Mouse (Mus musculus) gastrocnemius, adult 18-20 months (tissue): Measurements from ENCODE around the gene Gm2115. TPM values are rescaled to one million over a fixed set of nuclear protein-coding genes. Genes with fewer than 3 reads are reported as not detected.

ENCODE experiments used
- DNase-seq: peaks from one replicate; pipeline ENCODE4 v3.0.0; 2021; ENCODE audit warnings: low spot score
- total RNA-seq, 2 experiments: library from RNA; stranded (reverse); gene quantifications; 2 replicates each; pipeline ENCODE4 v1.2.3; 2021

The Gm2115 gene
- total RNA-seq, 2 experiments from 2014 or later, result 0.18 to 0.19 TPM

DNA sequence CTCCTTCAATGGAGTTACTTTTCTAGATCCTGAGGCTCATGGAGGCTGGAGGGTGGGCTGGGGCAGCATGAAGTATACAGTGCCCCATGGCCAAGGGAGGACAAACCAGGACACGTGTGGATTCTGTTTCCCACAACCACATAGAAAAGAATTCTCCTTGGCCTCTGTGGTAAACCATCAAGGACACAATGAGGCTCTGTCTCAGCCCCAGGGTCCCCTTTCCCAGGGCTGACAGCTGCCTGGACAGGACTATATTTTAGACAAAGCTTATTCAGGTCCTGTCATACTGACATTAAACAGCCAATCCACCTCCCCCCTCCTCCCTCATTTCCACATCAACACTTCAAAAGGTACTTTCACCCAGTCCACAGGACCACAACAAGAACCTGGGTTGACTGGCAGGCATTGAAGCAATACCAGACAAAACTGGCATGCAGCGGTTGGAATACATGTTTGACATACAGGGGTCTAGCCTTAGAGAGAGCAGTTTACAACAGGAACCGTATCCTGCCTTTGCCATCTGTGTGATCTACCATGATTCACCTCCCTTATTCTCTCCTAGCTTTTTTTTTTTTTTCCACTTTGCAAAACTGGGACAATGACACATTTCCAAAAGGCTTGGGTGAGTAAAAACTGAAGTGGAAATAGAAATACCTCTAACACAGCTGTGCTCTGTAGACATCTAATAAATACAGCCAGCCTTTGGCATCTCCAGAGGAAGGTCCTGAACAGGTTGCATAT, 57.8 kb downstream of the Gm2115 start:
- DNase-seq, result no peak

DNA sequence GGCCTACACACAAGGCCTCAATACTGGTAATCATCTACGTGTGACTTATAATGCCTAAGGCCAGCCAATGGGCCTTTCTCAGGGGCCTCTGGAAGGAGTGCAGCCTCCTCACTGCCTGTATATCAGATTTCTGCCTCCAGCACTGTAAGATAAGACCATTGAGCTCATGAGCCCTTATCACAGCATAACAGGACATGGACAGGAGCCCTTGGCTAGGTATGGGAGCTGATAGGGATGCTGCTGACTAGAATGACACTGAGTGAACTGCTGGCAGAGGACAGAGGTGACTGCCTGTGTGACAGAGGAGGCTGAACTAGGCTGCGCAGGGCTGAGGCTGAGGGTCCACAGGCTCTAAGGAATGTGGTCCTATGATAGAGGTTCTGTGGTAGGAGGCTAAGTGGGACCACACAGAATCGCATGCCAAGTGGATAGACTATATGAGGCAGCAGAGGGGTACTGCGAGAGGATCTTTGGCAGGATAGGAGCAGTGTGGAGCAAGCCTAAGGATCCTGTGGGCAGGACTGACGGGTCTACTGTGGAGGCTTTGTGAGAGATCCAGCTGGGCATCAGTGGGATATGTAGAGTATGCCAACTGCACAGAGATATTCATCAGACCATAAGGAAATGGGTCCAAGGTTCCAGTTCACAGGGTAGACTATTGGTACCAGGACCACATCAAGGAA, 58.5 kb downstream of the Gm2115 start:
- no peak for DNase-seq

DNA sequence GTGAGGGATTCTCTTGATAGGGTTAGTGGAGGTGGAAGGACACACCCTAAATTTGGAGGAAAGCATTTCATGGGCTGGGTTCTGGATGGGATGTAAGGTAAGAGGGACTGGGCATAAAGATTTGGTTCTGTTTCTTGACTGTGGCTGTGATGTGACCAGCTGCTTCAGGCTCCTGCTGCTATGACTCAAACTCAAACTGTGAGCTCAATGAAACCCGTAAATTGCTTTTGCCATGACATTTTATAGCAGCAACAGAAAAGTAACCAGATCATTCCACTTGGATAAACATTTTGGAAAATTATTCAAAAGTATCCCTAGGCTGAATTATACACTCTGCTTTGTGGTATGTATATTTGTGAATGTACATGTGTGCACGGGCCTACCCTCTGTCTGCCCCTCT, 61.9 kb downstream of the Gm2115 start:
- DNase-seq, result no peak

DNA sequence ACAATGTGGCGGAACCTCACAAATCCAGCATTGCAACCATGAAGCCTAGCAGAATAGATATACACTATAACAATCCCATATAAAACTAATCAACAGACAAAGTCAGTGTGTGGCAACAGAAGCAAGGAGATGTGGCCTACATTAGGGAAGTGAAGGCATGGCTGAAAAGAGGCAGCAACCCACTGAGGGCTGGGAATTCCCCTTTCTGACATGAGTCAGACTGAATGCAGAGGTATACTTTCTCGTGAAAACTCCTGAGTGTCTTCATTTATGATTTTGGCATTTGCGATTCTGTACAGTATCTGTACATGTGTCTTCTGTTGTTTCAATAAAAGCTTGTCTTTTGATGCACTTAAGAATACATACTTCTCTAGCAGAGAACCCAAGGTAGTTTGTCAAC, 62.6 kb downstream of the Gm2115 start:
- no peak for DNase-seq

DNA sequence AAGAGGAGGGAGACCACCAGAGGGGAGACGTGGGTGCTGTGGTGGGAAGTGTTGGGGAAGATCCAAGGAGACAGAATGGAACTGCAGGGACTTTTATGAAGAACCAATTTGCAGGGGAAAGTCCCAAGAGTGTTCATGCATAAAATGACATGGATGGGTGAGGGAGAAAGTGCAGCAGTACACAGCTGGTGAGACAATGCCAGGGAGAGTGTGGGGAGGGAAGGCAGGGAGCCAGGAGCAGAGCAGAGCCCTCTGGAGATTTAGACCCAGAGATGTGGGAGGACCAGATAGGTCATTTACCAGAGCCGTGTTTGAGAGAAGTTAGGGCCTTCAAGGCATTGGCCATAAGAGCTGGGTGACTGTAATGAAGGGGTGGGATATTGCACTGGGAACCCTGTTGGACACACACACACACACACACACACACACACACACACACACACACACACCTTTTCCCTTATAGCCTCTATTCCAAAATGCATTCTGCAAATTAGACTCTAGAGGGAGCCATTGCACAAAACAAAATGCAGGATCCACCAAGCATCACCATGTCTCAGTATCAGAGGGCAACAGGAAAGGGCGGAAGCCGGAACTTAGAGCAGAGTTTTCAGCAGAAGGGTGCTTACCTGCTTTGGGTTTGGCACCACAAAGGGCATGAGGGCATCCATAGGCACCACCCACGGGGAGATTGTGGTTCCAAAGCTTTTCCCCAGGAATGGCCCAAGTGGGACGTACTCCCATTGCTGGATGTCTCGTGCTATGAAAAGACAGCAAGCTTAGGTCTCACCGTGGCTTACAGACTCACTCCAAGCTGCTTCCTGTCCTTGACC, 65.5 kb downstream of the Gm2115 start:
- DNase-seq, result peak; percentile 32

DNA sequence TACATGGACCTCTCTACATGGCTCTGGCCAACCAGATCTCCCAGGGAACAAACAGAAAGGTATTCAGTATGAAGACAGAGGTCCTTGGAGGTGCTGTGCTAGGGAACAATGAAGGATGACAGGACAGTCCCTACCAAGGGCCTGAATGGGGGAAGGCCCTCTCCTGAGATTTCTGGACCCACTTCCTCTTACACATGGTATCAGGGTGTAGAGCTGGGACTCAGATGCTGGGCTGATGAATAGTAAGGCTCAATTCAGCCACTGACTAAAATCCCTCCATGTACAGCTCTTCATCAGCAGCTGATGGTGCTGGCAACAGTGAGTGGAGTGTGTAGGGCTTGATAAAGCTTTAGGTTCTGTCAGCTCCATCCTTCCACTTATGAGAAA, 66.2 kb downstream of the Gm2115 start:
- DNase-seq, result no peak

DNA sequence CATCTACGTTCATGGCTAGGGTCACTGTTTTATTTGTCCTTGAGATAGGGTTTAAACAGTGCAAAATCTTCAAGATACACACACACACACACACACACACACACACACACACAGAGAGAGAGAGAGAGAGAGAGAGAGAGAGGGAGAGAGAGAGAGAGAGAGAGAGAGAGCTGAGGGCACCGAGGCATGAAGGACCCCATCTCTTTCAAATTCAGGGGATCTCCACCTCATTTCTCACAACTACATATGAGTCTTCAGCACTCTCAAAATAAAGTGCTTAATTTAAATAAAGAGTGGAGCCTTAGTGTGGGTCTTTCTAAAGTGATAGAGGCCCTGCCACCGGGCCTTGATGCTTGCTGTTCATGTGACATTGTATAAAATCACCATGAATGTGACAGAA, 67.2 kb downstream of the Gm2115 start:
- no peak for DNase-seq

DNA sequence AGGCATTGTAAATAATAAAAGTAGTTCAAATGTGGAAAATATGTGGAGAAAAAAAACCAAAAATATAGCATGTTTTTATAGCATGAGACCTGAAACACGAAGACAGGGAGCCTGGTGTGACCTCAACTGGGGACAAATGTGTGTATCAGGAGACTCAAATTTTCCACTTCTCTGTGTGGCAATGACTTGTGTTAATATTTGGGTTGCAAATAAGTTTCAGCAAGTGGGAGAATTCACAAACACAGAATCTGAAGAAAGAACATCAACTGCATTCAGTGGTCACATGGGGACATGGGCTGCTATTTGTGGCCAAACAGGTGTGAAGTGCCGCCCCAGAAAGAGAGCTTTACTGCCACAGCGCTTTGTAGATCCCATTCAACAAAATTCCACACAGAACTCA, 67.9 kb downstream of the Gm2115 start:
- no peak for DNase-seq

DNA sequence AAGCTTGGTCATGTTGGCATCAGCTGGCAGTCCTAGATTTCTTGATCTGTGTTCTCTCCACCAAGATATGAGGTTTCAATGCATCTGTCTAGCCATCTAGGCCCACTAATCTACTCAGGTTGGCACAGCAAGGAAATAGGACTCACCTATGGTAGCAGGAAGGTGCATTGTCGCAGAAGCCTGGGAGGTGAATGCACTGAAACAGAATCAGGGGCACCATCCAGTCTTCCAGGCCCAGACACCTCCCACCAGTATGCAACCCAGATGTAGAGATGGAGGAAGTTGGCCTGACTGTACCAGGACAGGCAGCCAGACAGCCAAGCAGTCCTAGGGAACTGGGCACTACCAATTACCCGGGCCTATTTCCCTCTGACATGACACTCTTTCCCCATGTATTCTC, 71.9 kb downstream of the Gm2115 start:
- DNase-seq, result no peak

DNA sequence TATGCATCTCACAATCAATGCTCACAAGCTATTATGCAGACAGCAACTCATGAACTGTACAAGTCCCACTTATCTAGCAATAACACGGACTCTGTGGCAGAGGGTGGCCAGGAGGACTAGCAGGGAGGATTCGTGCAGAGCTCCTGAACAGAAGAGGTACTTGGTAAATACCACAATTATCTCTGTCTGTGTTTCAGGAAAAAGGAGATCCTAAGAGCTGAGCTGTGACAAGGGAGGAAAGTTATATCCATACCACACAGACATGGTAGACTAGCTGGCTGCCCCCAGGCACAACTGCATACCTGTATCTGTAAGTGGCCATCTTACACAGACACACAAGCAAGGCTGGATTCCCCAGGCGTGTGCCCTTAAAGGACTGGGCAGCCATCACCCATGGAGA, 72.6 kb downstream of the Gm2115 start:
- no peak for DNase-seq

DNA sequence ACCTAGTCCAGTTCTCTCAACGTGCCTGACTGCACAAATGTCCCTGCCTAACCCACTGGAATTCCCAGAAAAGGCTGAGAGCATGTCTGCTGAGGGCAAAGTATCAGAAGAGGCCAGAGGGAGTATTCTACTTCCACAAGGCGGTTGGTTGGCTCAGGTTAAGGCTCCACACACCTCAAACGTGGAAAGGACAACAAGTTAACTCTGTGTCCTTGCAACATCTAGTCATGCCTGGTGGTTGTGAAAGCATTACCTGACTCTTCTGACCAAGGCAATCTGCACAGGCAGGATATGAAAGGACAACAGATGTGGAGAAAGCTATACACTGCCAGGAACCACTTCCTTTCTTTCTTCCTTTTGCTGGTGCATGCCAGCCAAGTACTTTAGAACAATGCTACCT, 75.7 kb downstream of the Gm2115 start:
- no peak for DNase-seq

DNA sequence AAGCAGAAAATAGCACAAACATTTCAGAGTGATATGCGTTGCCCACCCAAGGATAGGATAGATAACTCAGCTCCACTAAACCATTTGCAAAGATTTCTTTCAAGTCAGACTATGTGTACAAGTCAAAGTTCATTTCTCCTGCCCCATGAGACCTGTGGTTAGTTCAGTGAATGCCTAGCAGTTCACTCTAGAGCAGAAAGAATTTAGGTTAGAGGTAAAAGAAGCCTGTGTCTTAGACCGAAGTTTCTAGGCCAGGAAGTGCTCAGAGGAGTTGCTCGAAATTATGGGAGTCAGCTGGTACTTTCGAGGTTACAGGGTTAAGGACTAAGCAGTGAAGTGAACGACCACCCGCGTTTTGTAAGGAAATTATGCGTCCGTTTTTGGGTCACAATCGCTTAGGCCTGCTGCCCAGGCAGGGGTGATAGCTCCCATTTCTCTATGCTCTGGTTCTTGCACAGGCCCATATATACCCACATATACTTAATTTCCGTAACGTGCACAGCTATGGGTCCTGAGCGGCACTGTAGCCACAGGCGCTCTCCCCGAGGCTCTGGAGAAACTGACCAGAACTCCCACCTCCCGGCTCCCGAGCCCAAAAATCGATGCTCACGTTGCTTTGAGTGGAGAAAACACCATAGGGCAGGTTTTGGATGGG, 76.4 kb downstream of the Gm2115 start:
- DNase-seq, result peak; percentile 6

DNA sequence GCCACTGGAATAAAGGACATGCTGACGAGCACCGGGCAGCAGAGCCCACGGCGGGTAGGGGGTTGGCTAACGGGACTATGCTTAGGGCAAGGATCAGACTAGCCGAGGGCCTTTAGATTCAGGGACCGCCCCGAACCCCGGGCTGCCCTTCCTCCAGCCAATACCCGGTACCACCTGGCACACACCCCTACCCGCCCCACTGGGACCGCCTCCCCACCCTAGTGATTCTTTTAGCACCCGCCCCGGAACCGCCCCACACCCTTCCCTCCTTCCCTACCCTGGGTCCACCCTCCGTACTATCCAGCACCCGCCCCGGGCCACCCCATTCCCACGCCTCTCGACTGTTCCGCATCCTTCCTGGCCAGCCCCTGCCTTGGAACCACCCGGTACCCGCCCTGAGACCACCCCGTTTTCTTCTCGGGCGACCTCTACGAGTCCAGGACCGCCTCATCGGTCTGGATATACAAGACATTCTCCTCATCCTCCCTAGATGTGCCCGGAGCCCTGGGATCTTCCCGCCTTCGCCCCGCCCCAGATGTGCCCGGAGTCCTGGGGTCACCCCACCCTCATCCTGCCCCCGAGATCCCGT, 77.0 kb downstream of the Gm2115 start:
- peak; percentile 81 for DNase-seq

DNA sequence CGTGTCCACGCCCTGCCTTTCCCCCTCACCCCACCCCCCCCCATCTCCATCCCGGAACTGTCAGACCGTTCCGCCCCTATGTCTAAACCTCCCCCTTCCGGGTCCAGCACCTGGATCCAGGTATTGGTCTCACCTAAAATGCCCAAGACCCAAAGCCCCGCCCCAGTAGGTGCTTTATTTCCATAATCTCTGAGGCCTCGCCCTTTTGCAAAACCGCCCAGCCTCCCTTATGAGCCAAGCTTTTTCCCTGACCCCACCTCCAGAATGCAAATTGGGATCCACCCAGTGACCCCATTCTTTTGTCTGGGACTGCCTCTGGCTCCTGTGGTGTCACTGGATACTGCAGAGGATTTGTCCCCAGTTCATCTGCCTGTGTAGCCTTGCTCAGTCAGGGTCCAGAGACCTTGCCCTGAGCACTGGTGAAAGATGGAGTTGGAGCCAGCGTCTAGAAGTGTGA, 77.6 kb downstream of the Gm2115 start, which contains the start of gene Fah:
Gene Fah, minus strand, starts transcription at position 430 of the 457 bp plus-strand sequence.
- DNase-seq, result peak; percentile 59

DNA sequence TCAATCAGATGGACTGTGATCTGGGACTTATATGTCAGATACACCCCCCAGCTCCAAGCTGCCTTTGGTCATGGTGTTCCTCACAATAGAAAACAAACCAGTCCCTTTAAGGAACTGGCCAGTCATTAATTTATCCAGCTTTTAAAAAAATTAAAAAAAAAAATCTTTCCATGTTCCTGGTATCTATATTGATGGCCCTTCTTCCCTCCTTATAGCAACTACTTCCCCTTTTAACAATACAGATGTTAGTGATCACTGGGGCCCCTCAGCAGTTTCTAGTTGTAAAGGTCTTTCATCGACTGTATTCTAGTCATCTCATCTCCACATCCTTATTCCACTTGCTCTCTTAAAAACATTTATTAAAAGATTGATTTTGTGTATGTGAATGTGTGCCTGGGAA, 82.9 kb downstream of the Gm2115 start:
- no peak for DNase-seq

DNA sequence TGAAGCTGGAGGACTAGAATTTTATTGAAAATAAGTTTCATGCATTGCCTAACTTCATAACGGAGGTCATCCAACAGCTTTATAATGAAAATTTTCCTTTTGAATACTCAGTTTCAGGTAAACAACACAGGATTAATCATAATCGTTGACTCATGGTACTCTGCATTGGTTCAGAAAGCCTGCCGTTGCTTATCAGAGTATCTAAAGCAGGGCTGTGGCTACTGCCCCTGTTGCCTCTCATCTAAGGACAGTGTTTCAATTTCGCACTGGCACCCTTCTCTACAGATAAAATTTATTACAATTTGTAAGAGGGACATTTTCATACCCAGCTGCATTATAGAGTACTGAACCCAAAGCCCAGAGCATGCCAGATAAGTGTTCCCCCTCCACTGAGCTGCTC, 83.7 kb downstream of the Gm2115 start:
- DNase-seq, result no peak

DNA sequence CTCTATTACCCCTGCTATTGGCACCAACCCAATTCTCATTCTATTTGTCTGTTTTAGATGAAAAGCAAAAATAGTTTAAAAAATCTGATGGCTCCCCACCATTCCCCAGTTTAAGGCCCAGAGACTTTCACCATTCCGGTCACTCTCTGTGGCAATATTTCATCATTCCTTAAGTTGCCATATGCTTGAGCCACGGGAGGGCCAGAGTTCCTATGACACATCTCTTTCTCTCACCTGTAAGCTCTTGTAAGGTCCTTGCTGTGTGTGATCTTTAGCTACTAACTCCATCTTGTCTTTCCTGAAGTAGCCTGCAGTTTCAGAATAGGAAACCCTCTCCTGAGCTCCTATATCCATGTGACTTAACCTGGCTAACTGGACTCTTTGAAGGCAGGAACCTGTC, 90.2 kb downstream of the Gm2115 start:
- no peak for DNase-seq

DNA sequence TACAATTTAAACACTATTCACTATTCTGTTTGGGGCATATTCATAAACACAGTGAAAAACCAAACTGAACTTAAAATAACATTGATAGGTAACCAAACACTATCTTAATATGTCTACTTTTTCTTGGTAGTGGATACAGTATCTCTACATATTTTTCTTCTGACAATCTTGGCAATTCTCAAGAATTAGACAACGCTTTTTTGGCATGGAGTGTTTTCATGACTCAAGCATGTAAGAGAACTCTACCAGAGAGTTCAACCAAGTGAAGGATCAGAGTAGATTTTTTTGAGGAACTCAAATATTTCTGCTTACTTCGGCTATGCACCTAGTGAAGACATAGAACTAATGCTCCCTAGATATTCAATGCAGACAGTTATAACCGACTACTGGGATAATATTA, 92.2 kb downstream of the Gm2115 start:
- no peak for DNase-seq

DNA sequence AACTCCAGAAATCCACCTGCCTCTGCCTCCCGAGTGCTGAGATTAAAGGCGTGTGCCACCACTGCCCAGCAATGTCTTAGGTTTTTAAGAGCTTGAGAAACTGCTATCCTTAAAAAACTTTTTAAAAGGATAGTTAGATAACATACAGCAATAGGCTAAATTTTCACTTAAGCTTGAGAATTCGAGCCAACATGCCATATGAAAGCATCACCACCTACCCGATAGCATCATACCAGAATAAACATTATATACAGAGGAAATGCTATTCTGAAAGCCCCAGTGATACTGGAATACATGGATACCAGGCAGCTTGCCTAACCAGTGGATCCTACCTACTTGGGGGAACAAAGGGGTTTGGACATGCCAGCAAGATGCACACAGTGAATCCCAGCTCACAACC, 95.0 kb downstream of the Gm2115 start:
- DNase-seq, result no peak

DNA sequence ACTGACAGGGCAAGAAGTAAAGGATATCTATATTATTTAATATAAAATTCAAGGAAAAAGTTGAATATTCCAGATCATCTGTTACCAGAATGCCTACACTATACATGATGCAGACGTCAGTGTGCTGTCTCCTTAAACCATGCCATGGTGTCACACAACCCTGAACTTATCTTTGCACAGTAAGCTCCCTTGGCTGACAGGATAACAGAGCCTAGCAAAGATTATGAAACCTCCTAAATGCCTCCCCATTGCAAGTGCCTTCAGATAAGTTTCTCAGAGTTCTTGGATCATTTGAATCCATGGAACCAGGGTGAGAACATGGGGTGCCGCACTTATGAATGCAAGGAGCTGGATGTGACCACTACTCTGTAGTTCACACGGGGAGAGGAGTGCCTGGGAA, 103.1 kb downstream of the Gm2115 start:
- no peak for DNase-seq
